Mouse (Mus musculus): ENCODE results near the gene H2al1m.
"Not testable (repeated sequence)": the region's sequence is repeated elsewhere in the genome, so short reads cannot be mapped to it uniquely, and the experiment has no call there.

Gene H2al1m

GRCm38 (mm10) chrX:9327954-9328353, 44.4 kb downstream of the H2al1m start:
- not testable (repeated sequence) for DNase-seq (ENCODE audit: low spot score)

- DNase-seq (ENCODE audit: low spot score), result not testable (repeated sequence)
These were observed 48.9 kb downstream of the H2al1m start for GRCm38 (mm10) chrX:9332366-9332962.

- DNase-seq (ENCODE audit: low spot score), result not testable (repeated sequence)
These were observed 49.5 kb downstream of the H2al1m start for GRCm38 (mm10) chrX:9333035-9333434.

All from left cerebral cortex, adult 11 months (tissue).